Mouse (Mus musculus): ENCODE measurements around the gene Mettl1.
"Not testable (repeated sequence)": the region's sequence is repeated elsewhere in the genome, so short reads cannot be mapped to it uniquely, and the experiment has no call there.

Mettl1 gene

DNA sequence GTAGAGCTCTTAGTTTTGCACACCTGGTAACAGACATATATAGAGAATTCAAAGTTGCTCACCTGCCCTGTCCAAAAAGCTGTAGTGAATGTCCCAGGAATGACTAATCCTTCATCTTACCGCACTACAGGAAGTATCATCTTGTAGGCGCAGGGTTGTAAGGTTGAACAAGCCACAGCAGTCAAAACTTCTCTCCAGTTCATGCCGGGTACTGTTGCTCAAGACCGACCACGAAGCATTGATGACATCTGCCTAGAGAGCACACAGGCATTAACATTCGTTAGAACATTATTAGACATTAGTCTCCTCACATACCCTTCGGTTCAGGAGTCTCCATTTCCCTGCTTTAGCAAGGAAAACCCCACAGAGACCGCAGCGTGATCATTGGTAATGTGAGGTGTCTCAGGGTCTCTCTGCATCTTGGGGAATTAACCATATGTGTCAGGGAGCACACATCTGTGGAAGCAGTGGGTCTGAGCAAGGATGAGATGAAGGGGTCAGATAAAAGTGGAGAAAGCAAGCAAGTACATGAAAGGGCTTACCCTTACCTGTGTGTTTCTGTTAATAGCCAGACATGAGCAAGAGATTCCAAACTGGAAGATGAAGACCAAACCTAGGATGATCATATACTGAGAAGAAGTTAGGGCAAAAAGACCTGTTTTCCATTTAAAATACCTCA is 27.3 kb downstream of the Mettl1 start:
- no peak for DNase-seq (ENCODE audit: low spot score in 2 of 2)

DNA sequence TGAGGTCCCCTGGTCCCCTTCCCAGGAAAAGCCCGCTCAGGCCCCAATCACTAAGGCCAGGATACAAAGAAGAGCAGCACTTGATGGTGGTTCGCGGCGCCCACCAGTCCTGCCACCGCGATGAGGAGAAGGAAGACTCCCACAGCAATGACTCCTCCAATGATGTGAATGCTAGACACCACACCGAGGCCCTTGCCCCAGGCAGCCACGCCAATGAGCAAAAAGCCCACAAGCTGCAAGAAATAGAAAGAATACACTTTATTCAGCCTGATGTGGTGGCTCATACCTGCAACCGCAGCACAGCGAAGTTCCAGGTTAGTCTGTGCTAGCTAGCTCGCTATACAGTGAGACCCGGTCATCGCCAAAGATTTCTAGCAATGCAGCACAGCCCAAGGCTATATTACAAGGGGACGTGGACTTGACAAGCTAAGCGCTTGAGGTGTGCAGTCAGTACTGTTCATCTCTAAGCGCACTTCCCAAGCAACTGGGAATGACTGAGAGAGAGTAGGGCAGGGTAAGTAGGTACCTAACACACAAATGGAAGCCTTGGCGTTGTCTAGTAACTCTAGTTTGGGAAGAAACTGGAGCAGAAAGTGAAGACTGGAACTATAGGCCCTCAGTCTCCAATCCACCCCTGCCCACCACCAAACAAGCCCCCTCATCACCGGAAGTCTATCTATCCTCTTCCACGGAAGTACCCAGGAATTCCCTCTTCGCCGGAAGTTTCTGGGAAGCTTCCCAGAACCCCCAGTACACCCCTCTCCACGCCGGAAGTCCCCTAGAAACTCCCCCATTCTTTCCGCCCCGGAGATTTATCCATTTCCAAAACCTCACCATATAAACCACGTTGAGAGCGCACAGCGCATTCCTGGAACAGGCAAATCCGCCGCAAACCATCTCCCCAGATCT is 28.3 kb downstream of the Mettl1 start:
- no peak for DNase-seq (ENCODE audit: low spot score in 2 of 2)

DNA sequence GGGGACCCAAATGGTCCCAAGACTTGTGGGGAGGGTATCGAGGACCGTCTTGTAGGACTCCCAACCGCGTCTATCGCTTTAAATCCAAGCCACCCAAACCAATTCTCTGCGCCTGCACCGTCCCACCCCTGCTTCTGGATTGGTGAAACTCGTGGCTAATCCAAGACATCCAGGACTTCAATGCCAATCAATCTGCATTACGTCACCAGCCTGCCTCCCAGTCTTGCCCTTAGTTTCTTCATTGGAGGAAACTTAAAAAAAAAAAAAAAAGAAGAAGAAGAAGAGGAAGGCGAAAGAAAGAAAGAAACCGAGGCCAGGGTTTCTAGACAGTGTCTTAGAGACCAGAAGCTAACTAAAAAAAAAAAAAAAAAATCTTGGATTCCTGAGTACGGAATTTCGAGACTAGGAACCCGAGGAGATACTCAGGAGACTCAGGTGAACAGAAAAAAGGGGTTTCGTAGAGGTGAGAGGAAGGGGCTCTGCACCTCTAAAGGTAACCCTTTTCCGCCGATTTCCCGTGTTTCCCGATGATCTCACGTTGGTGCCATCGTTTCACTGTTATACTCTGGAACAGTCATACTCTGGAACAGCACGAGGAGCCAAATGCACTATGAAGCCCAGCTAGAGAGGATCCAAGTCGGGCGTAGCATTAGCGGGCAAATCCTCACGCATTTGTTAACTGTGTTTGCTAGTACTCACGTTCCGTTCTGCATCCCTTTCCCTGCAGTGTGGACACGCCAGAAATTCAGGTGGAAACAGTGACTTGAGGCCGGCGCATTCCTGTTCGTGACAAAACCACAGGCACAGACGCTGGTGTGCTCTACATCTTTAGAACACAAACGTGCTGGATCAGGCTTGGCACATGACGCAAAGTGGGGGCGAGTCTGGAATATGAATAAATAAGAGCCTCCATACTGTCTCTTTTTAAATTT is 29.2 kb downstream of the Mettl1 start, which contains the start of gene Tspan31:
TSS of gene Tspan31 (minus strand) at position 75 of the 932 bp plus-strand sequence.
- peak; percentile 56 to 90 for DNase-seq (ENCODE audit: low spot score in 2 of 2)

DNA sequence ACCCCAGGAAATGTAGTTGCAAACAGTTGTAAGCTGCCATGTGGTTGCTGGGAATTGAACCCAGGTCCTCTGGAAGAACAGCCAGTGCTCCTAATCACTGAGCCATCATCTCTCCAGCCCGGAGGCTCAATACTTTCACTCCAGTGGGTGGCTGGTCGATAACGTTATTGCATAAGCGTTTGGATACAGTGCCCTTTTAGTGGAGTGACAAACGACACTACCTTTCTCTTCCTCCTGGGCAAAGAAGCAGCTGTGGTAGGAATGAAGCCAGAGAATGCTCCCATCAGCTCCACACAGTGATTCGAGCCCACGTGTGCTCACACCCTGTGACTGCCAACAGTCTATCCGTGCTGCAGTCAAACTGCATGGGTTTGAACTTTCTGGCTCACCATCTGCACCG is 30.0 kb downstream of the Mettl1 start:
- no peak for DNase-seq (ENCODE audit: low spot score in 2 of 2)

DNA sequence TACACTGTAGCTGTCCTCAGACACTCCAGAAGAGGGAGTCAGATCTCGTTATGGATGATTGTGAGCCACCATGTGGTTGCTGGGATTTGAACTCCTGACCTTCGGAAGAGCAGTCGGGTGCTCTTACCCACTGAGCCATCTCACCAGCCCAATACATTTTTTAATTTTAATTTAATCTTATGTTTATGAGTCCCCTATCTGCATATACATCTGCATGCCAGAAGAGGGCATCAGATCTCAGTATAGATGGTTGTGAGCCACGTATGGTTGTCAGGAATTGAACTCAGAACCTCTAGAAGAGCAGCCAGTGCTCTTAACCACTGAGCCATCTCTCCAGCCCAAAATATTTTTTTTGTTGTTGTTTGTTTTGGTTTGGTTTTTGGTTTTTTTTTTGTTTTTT is 31.1 kb downstream of the Mettl1 start:
- not testable (repeated sequence) for DNase-seq (ENCODE audit: low spot score in 2 of 2)

DNA sequence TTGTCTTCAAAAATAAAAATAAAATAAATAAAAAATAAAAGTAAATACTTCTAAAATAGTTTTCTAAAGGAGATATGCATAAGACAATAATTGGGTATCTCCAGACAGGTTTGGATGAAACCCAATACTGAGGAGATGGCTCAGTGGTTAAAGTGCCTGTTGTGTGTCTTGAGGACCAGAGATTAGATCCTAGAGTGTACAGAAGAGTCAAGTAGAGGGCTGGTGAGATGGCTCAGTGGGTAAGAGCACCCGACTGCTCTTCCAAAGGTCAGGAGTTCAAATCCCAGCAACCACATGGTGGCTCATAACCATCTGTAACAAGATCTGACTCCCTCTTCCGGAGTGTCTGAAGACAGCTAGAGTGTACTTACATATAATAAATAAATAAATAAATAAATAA is 31.8 kb downstream of the Mettl1 start:
- not testable (repeated sequence) for DNase-seq (ENCODE audit: low spot score in 2 of 2)

DNA sequence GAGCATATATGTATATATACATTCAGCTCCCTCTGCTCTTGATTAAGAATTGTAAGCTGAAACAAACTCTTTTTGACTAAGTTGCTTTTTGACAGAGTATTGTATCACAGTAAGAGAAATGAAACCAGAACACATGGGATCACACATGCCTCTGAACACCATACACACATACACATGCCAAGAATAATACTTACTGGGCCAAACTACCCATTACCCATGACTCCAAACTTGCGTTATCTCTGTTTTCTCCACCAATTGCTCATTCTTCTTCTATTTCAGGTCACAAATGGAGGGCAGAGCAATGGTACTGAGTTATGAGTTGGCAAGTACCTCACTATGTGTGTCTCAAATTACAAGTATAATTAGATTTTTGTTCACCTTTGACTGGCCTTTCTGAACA is 32.8 kb downstream of the Mettl1 start:
- DNase-seq (ENCODE audit: low spot score in 2 of 2) = no peak

DNA sequence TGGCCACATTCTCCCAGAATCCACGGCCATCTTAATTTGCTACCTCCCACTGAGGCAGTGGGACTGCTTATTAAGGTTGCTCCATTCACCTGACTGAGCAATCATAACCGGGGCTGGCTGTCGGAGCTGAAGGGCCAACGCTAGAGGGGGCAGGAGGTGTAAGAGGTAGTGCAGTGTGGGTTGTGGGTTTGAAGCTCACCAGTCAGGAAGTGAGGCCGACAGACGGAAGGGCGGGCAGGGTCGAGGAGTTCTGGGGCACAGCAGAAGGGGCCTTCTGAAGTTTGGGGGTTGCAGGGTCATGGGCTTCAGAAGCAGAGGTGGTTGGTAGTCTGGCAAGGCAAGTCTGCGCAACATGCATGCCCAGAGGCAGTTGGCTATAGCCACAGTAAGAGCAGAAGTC is 33.9 kb downstream of the Mettl1 start, which contains the start of gene Agap2:
TSS of gene Agap2 (plus strand) at position 205 of the 400 bp plus-strand sequence.
- no peak for DNase-seq (ENCODE audit: low spot score in 2 of 2)

DNA sequence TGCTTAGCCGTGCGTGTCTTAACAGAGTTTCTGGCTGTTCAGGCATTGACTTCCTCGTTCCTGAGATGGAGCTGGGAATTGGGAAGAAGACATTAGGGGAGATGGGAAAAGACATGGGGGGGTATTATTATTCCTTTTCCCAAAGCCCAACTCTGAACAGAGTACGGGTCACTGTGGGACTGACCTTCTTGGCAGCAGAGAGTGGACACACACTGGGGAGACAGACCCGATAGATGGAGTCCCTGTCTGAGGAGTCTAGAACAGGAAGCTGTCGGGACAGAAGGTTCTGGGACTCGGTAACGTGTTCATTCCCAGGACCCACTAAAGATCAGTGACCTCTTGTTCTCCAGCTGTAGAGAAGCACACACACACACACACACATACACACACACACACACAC is 34.4 kb downstream of the Mettl1 start:
- no peak for DNase-seq (ENCODE audit: low spot score in 2 of 2)

DNA sequence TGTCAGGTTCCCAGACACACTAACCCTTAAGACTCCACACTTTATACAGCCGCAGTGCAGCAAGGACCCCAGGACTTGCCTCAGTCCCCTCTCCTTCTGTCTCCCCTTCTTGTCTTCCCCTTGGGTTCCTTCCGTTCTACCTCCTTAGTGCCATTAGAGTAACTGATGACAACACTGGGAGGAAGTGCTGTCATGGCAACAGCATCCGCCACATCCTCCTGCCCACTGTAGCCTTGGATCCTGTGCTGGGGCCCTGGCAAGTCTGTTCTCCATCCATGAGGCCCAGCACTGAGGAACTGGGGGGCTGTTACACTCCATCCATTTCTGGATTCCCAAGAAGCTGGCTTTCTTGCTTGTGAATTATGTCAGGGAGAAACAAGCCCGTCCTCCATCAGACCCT is 34.9 kb downstream of the Mettl1 start:
- DNase-seq (ENCODE audit: low spot score in 2 of 2) = no peak

DNA sequence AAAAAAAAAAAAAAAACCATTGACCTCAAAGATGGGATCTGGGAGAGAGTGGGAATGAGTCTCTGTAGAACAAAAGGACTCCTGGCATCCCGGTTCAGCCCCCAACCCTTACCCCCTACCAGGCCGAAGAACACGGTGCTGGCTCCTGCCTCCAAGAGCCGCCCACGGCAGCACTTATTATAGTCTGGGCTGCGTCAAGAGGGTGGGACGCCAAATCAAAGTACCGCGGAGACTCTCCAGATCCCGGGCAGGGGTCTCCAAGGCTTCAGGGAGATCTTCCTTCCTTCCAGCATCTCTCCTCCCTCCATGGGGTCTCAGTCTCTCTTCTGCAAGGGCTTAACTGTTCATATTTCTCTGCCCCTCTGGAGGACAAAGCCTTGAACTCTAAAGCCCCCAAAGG is 36.3 kb downstream of the Mettl1 start:
- DNase-seq (ENCODE audit: low spot score in 2 of 2) = no peak

DNA sequence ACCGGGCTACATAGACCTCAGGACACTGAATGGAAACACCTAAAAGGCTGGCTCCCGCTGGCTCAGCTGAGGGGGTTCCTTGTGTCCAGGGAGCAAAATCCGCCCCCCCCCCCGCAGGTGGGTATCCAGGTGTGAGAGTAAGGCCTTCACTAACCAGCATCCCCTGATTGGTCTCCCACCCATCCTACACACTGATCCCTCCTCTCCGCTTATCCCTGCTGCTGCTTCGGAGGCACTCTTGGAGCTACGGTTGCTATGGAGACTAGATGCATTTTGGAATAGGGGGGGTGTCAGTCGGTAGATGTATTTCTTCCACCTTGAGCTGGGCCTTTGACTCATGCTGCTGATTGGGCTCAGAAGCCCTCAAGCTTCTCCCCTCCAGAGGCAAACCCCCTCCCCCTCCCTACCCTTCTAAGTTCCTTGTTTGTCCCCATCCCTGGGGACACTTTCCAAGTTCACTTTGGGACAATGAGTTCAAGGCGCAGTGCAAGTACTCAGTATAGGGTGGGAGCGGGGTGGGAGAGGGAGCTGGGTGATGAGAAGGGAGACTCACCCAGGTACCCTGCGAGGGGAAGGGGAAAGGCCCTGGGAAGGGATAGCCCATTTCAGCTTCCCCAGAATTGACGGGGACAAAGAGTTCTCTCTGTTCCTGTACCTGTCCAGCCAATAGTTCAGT is 36.9 kb downstream of the Mettl1 start:
- no peak for DNase-seq (ENCODE audit: low spot score in 2 of 2)

DNA sequence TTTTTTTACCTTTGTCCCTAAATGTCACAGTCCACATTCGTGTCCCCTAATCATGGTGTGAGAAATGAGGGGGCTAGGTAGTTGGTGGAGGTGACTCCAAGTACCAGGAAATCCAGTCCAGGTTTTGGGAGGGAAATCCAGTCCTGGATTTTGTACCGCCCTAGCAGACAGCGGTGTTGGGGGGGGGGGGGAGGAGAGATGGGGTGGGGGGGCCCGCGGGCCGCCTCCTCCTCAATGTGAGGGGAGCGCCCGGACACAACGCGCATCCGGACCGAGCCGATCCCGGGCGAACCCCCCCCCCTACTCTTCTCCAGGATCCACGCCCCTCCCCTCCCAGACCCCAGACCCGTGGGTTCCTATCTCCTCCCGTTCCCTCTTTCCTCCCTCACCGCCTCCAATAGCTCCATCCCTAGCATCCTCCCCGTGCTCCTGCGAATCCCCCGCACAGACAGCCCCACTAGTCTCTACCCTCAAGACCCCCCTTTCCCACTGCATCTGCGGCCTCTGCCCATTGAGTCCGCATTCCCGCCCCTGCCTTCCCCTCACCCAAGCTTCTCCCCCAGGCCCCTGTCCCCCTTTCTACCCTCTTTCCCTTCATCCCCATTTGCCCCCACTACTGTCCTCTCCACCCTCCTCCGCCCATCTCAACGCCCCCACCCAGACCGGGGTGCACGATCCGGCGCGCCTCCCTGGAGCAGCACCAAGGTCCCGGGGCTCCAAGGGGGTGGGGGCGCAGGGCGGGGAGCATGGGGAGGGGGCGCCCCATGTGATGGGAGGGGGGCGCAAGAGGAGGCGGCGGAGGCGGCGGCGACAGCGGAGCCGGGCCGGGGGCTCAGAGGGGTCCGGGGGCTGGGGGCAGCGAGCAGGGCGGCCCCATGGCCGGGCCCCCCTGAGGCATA is 37.7 kb downstream of the Mettl1 start:
- DNase-seq (ENCODE audit: low spot score in 2 of 2) = no peak

DNA sequence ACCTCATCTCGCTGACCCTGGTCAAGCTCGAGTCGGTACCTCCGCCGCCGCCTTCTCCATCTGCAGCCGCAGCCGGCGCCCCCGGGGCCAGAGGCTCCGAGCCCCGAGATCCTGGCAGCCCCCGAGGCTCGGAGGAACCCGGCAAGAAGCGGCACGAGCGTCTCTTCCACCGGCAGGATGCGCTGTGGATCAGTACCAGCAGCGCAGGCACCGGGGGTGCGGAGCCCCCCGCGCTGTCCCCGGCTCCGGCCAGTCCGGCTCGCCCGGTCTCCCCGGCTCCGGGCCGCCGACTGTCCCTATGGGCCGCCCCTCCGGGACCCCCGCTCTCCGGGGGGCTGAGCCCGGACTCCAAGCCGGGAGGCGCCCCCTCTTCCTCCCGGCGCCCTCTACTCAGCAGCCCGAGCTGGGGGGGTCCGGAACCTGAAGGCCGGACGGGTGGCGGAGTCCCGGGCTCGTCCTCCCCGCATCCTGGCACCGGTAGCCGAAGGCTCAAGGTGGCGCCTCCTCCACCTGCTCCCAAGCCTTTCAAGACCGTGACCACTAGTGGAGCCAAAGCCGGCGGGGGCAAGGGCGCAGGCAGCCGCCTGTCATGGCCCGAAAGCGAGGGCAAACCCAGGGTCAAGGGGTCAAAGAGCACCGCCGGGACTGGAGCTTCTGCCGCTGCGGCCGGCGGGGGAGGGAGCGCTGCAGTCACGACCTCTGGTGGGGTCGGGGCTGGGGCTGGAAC is 38.6 kb downstream of the Mettl1 start:
- no peak for DNase-seq (ENCODE audit: low spot score in 2 of 2)

DNA sequence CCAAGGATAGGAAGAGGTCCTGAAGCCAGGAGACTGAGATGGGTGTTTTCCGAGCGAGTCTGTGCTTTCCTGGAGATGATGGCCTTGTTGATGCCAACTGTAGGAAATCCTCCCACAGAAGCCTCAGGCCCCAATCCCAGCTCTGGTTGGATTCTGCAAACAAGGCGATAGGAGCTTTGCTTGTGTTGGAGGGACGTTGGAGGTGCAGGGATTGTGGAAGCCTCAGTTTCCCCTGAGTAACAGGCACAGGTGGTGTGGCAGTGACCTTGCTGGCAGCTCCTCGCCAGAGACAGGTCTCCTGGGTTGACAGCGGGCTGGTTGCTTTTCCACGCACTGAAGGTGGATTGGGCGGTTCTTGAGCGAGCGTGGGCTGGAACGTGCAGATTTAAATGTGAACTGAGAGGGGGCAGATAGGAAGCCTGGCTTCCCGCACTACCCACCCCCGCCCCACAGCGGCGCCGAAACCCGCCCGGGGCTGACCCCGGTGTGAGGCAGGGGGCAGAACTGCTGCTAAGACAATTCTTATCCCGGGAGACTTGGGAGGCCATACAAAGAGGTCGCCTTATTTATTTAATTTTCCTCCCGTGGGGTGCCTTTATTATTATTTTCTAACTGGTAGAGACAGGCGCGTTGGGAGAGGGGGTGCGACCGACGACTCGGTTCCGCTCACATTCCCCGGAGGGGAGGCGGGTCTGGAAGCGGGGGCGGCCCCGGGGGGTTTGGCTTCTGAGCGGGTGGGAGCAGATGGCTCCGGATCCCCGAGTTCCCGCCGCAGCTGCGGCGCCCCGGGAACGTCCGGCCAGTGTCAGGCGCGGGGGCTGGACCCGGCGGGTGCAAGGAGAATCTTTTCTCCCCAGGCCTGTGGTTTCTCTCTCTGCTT is 39.9 kb downstream of the Mettl1 start:
- no peak for DNase-seq (ENCODE audit: low spot score in 2 of 2)

DNA sequence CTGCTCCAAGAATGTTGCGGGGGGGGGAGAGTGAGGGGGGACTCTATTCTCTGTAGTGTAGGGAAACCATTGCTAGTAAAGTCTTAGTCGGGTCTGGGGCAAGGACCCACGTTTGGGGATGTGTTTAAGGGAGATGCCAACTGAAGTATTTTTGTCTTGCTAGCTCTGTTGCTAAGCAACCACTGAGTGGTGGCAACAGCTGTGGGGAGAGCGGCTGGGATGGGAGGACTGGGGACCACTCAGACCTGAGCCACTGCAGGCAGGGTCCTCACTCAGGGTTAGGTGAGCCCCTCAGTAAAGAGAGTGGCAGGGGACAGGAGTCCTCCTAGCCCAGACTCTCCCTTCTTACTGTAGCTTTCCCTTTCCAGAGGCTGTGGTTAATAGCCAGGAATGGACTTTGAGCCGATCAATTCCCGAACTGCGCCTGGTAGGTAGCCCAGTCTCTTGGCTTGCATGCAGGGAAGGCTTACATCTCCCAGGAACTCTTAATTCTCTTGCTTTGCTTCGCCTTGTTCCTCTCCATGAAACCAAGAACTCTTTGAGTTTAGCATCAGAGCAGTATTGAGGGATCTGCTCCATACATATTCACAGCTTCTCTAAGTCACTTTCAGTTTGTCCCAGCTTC is 40.9 kb downstream of the Mettl1 start:
- DNase-seq (ENCODE audit: low spot score in 2 of 2) = no peak

DNA sequence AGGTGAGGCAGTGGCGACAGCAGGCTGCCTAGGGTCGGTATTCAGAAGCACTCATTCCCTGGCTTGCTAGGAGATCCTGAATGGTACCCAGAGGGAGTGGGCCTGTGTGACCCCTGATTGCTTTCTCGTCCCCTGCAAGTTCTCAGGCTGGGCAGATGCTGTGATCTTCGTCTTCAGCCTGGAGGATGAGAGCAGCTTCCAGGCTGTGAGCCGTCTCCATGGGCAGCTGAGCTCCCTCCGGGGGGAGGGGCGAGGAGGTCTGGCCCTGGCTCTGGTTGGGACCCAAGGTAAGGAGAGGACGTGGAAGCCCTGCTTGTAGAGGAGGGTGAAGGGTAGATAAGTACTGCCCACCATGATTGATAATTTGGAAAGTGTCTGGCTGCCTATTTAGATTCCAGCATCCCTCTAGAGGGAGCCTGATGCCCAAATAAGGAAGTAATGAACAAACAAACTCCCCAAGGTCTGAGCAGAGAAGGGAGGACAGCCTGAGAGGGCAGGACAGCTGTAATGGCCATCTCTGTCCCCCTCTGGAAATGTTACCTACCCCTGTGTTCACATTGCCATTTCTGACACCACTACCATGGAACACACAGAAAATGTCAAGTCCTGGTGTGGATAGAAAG is 42.2 kb downstream of the Mettl1 start:
- no peak for DNase-seq (ENCODE audit: low spot score in 2 of 2)

DNA sequence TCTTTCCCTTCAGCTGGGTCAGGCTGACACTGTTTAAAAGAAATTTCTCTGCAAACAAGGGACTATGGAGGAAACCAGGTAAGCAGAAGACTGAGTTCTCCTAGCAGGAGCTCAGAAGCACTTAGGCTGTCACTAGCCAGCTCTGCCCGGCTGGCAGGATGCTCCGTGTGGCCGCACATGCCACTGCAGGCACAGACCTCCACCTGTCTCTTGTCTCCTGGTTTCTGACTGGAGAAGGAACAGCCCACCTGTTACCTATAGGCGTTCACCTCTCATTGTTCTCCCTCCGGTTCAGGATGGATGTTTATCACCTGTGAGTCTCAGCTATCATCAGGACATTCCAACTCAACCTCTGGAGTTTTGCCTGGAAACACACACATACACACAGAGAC is 42.7 kb downstream of the Mettl1 start:
- DNase-seq (ENCODE audit: low spot score in 2 of 2) = no peak

Measured in urinary bladder, adult 18-20 months (tissue).